ENCODE assay signal across 8 mouse cellular contexts in genomic region chr9:48267028-48267441, GRCm38 (mm10).
A peak's percentile ranks its signal among the peaks of the same experiment; 100 is the strongest.
DNase-seq lines count a peak whose midpoint lies in the region; ATAC-seq lines count a peak whose summit lies in the region.

No protein-coding gene starts in this region.

- peak; percentile 16 to 22 for DNase-seq in B cell, adult 2 months
- peak; percentile 63 for DNase-seq in adrenal gland, postnatal 10 days
- peak; percentile 74 for DNase-seq in embryo, embryonic 9.5 days (ENCODE audit: extremely low spot score)
- DNase-seq in heart, adult 11 months = peak; percentile 98
- DNase-seq in liver, embryonic 11.5 days (ENCODE audit: low spot score) = peak; percentile 66
- DNase-seq in testis, postnatal 10 days (ENCODE audit: low spot score) = peak; percentile 57

- H3K9me3 ChIP-seq in intestine, embryonic 16.5 days (ENCODE audit: control insufficient read depth, low read length) = no peaks in the 10 kb centered on the region
- H3K9me3 ChIP-seq in liver, embryonic 11.5 days (ENCODE audit: control insufficient read depth, low read length) = no peaks in the 10 kb centered on the region
- no peaks in the 10 kb centered on the region for H3K9me3 ChIP-seq in midbrain, embryonic 16.5 days (replicated peaks; ENCODE audit: control insufficient read depth, low read length, poor library complexity, severe bottlenecking)

- H3K4me3 ChIP-seq in intestine, embryonic 16.5 days (ENCODE audit: low read length) = peak overlapping the region; percentile 55
- H3K4me3 ChIP-seq in liver, embryonic 11.5 days (ENCODE audit: low read depth, low read length) = peak overlapping the region; percentile 51
- H3K4me3 ChIP-seq in midbrain, embryonic 16.5 days (ENCODE audit: low read depth, low read length) = peak overlapping the region; percentile 52

- H3K4me1 ChIP-seq in intestine, embryonic 16.5 days (ENCODE audit: control insufficient read depth, insufficient read depth, low read length) = 0 out of 2 replicates have a peak, but pooled peaks cover 4% of the 10 kb centered on the region
- H3K4me1 ChIP-seq in liver, embryonic 11.5 days (replicated peaks; ENCODE audit: control insufficient read depth, insufficient read depth, low read length) = no peaks in the 10 kb centered on the region
- peaks cover 11% of the 10 kb centered on the region for H3K4me1 ChIP-seq in midbrain, embryonic 16.5 days (ENCODE audit: control insufficient read depth, insufficient read depth, low read length)

- H3K27ac ChIP-seq in intestine, embryonic 16.5 days (ENCODE audit: low read length) = no peak overlapping the region
- H3K27ac ChIP-seq in liver, embryonic 11.5 days (ENCODE audit: low read depth, low read length) = no peak overlapping the region
- H3K27ac ChIP-seq in midbrain, embryonic 16.5 days (ENCODE audit: low read length) = no peak overlapping the region

- H3K36me3 ChIP-seq in intestine, embryonic 16.5 days (ENCODE audit: control insufficient read depth, insufficient read depth, low read length) = no peaks in the 10 kb centered on the region
- no peaks in the 10 kb centered on the region for H3K36me3 ChIP-seq in liver, embryonic 11.5 days (ENCODE audit: control insufficient read depth, insufficient read depth, low read length)
- H3K36me3 ChIP-seq in midbrain, embryonic 16.5 days (ENCODE audit: control insufficient read depth, insufficient read depth, low read length) = no peaks in the 10 kb centered on the region

- peak overlapping the region; percentile 94 for H3K4me2 ChIP-seq in intestine, embryonic 16.5 days (ENCODE audit: low read depth, low read length)
- peak overlapping the region; percentile 95 for H3K4me2 ChIP-seq in liver, embryonic 11.5 days
- peak overlapping the region; percentile 99 for H3K4me2 ChIP-seq in midbrain, embryonic 16.5 days (ENCODE audit: low read length)

- 2% methylated on average over 16 of the region's 16 CpGs for WGBS in intestine, embryonic 16.5 days
- under 1% methylated on average over 16 of the region's 16 CpGs for WGBS in liver, embryonic 11.5 days
- WGBS in midbrain, embryonic 16.5 days = under 1% methylated on average over 16 of the region's 16 CpGs

- H3K9ac ChIP-seq in intestine, embryonic 16.5 days (ENCODE audit: low read depth, low read length) = peak overlapping the region; percentile 55; the same call in 1 of the 2 replicates
- peak overlapping the region; percentile 60 for H3K9ac ChIP-seq in liver, embryonic 11.5 days (ENCODE audit: low read depth, low read length)
- peak overlapping the region; percentile 65 for H3K9ac ChIP-seq in midbrain, embryonic 16.5 days (ENCODE audit: low read depth, low read length)

- 0 out of 2 replicates have a peak, but pooled peaks cover 4% of the 10 kb centered on the region for H3K27me3 ChIP-seq in intestine, embryonic 16.5 days (replicated peaks; ENCODE audit: control insufficient read depth, insufficient read depth, low read length)
- H3K27me3 ChIP-seq in liver, embryonic 11.5 days (replicated peaks; ENCODE audit: control insufficient read depth, insufficient read depth, low read length) = 0 out of 2 replicates have a peak, but pooled peaks cover 5% of the 10 kb centered on the region
- 0 out of 2 replicates have a peak, but pooled peaks cover 2% of the 10 kb centered on the region for H3K27me3 ChIP-seq in midbrain, embryonic 16.5 days (ENCODE audit: control insufficient read depth, insufficient read depth, low read depth, low read length)

- ATAC-seq in intestine, embryonic 16.5 days = peak; percentile 90
- ATAC-seq in liver, embryonic 11.5 days (replicated peaks; ENCODE audit: low FRiP score) = peak; percentile 89
- ATAC-seq in midbrain, embryonic 16.5 days = peak; percentile 90

Comparison
In these comparisons a context has a peak if more than half of its experiments do, and no peak if none do; other contexts are left out.
1. DNase-seq: peak in every context shown above with its lines; median percentile 98 in heart, adult 11 months; 74 in embryo, embryonic 9.5 days; 66 in liver, embryonic 11.5 days; 63 in adrenal gland, postnatal 10 days; 57 in testis, postnatal 10 days; 19 in B cell, adult 2 months.